Mouse (Mus musculus) left cerebral cortex, adult 2 months (tissue): ENCODE data around the gene Sh2d3c. TPM values are rescaled to one million over a fixed set of nuclear protein-coding genes. Genes with fewer than 3 reads are reported as not detected.

Experiments used
- DNase-seq, 2 experiments: peaks; one replicate each; pipeline ENCODE4 v3.0.0; 2021 to 2022; ENCODE audit warnings: low spot score in 2 of 2, mixed read lengths in 1 of 2; ENCODE audit errors: extremely low spot score in 1 of 2
- H3K27ac ChIP-seq: fragments of 200-600 bp; 2 replicates; pipeline ENCODE4 v1.8.1; 2022
- H3K4me3 ChIP-seq: fragments of 200-600 bp; 2 replicates; pipeline ENCODE4 v1.8.1; 2022
- CTCF ChIP-seq: fragments of 200-600 bp; IDR thresholded peaks from 2 replicates; pipeline ENCODE4 v1.8.1; 2022; ENCODE audit warnings: antibody characterized with exemption, mild to moderate bottlenecking, moderate library complexity
- intact Hi-C: fragments of 180-260 bp; cut with DNase I; formaldehyde crosslinking; loops from one replicate; pipeline ENCODE4 v1.15.1; 2025
- long read RNA-seq, 2 experiments: library from polyadenylated mRNA; stranded (forward); transcript quantifications; one replicate each; pipeline ENCODE4 v2.0.0; 2021; ENCODE audit warnings: borderline mapping rate in 2 of 2
- total RNA-seq, 2 experiments: library from RNA; stranded (reverse); gene quantifications; 2 replicates each; pipeline ENCODE4 v1.2.3; 2021

The Sh2d3c gene
- total RNA-seq, result 10 to 100 TPM; 31.1 to 42.5 TPM
- long read RNA-seq, experiment 1, transcript Sh2d3c-202 (11 exons, 3,107 nt), result major isoform, 7 of 51 reads
- long read RNA-seq, experiment 1, partial matches to known transcripts, result 34 of 51 reads
- long read RNA-seq, experiment 1, other reads (novel, unspliced or antisense), result 10 of 51 reads
- long read RNA-seq, experiment 2, transcript Sh2d3c-202 (11 exons, 3,107 nt), result major isoform, 7 of 28 reads
- long read RNA-seq, experiment 2, partial matches to known transcripts, result 17 of 28 reads
- long read RNA-seq, experiment 2, other reads (novel, unspliced or antisense), result 4 of 28 reads

GRCm38 (mm10) chr2:32720681-32721229 lies at the start of gene Sh2d3c:
Gene Sh2d3c (plus strand): TSS chr2:32721055.
- no peak for DNase-seq
- Histone ChIP-seq H3K27ac (no peak within 1 kb of the TSS), H3K4me3 (no peak within 1 kb of the TSS)
- no peak for TF ChIP-seq CTCF
- intact Hi-C loops, result no loop called here

- Histone ChIP-seq H3K4me3 (no peak overlapping the region), H3K27ac (no peak overlapping the region)
- intact Hi-C loops, result no loop called here
- DNase-seq, result no peak
- no peak for TF ChIP-seq CTCF
Measured at GRCm38 (mm10) chr2:32671147-32671546, 49.7 kb upstream of the Sh2d3c start.

GRCm38 (mm10) chr2:32671907-32672595 lies 48.8 kb upstream of the Sh2d3c start:
- H3K4me3 ChIP-seq, result no peak overlapping the region
- no peak for DNase-seq
- no peak overlapping the region for H3K27ac ChIP-seq
- intact Hi-C loops, result no loop called here
- no peak; the same call in 1 of the 2 replicates for TF ChIP-seq CTCF

- H3K27ac ChIP-seq, result no peak overlapping the region
- no peak overlapping the region for H3K4me3 ChIP-seq
- no peak for TF ChIP-seq CTCF
- intact Hi-C loops, result no loop called here
- DNase-seq, result no peak
Measured at GRCm38 (mm10) chr2:32673176-32673917, 47.5 kb upstream of the Sh2d3c start.

GRCm38 (mm10) chr2:32676821-32677220 lies 44.0 kb upstream of the Sh2d3c start:
- TF ChIP-seq CTCF, result no peak; the same call in 1 of the 2 replicates
- Histone ChIP-seq H3K27ac (no peak overlapping the region), H3K4me3 (no peak overlapping the region)
- no peak for DNase-seq
- intact Hi-C loops, result no loop called here

GRCm38 (mm10) chr2:32677683-32678082 lies 43.2 kb upstream of the Sh2d3c start:
- no peak for DNase-seq
- Histone ChIP-seq H3K4me3 (no peak overlapping the region), H3K27ac (no peak overlapping the region)
- intact Hi-C loops, result no loop called here
- TF ChIP-seq CTCF, result no peak

GRCm38 (mm10) chr2:32680051-32680451 lies 40.8 kb upstream of the Sh2d3c start:
- no peak for TF ChIP-seq CTCF
- peak; percentile 53 to 69 for DNase-seq
- no peak overlapping the region for H3K4me3 ChIP-seq
- intact Hi-C loops, result no loop called here
- H3K27ac ChIP-seq, result peak overlapping the region; percentile 56

GRCm38 (mm10) chr2:32680961-32681650 lies 39.7 kb upstream of the Sh2d3c start:
- intact Hi-C loops, result no loop called here
- TF ChIP-seq CTCF, result no peak
- Histone ChIP-seq H3K27ac (no peak overlapping the region), H3K4me3 (no peak overlapping the region)
- no peak for DNase-seq

- Histone ChIP-seq H3K27ac (no peak overlapping the region), H3K4me3 (no peak overlapping the region)
- TF ChIP-seq CTCF, result no peak
- DNase-seq, result no peak
- intact Hi-C loops, result no loop called here
Measured at GRCm38 (mm10) chr2:32681754-32682153, 39.1 kb upstream of the Sh2d3c start.

GRCm38 (mm10) chr2:32682721-32683417 lies 38.0 kb upstream of the Sh2d3c start:
- intact Hi-C loops, result no loop called here
- TF ChIP-seq CTCF, result no peak
- no peak for DNase-seq
- Histone ChIP-seq H3K4me3 (no peak overlapping the region), H3K27ac (no peak overlapping the region)

GRCm38 (mm10) chr2:32683701-32684100 lies 37.2 kb upstream of the Sh2d3c start:
- no peak for TF ChIP-seq CTCF

More at GRCm38 (mm10) chr2:32683701-32684100, 37.2 kb upstream of the Sh2d3c start:
- no peak overlapping the region for H3K27ac ChIP-seq
- DNase-seq, result no peak
- H3K4me3 ChIP-seq, result no peak overlapping the region
- intact Hi-C loops, result no loop called here
